Mouse (Mus musculus): ENCODE measurements around the gene Gm49601.
A peak's percentile ranks its signal among the peaks of the same experiment; 100 is the strongest.

Gene Gm49601

DNA sequence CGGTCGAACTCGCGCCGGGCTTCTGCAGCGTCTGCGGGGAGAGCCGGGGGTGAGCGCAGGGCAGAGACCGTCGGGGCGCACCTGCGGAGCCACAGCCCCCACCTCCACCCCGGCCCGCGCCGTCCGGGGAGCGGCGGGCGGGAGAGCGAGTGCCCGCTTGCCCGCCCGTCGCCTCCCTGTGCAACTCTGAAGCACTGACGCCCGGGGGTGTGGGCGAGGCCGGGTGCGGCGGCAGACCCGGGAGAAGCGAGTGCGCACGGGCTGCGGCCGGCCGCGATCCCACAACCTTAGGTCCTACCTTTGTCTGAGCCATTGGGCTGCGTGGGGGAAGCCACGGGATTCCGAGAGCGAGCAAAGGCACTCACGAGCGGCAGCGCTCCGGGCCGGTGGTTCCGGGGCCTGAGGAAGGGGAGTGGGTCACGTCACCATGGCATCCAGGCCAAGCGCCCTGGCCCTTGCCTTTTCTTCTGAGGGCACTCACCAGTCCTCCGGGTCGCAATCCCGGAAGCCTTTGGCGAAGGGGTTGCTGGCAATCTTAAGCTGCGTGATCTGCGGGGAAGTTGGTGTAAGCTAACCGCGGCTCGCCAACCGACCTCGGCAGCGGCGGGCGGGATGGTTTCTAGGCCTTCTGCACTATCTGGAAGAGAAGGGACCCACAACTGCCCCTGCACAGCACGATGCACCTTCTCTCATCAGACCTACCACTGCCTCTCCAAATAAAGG, 43.6 kb downstream of the Gm49601 start:
- DNase-seq (ENCODE audit: low read depth) = no peak

DNA sequence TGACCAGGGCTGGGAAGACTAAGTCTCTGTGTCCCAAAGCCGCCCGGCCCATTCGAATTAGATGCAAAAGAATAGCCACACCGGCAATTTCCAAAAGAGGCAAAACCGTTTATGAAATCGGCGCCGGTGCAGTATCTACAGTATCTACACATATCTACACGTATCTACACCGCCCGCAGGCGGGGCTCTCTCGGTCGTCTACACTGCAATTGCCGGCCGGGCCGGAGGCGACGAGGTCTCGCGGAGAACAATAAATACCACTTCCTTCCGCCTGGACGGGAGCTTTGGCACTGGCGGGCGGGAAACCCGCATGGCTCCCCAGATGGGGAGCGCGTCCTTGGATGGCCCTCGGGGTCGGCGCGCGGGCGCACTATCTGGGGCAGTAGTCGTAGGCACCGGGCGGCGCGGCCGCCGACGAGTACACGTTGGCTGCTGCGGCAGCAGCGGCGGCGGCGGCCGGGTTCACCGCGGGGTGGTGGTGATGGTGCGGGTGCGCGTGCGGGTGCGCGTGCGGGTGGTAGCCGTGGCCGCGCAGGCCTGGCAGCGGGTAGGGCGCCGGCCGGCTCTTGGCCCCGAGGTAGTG, 44.5 kb downstream of the Gm49601 start:
- no peak for DNase-seq (ENCODE audit: low read depth)

DNA sequence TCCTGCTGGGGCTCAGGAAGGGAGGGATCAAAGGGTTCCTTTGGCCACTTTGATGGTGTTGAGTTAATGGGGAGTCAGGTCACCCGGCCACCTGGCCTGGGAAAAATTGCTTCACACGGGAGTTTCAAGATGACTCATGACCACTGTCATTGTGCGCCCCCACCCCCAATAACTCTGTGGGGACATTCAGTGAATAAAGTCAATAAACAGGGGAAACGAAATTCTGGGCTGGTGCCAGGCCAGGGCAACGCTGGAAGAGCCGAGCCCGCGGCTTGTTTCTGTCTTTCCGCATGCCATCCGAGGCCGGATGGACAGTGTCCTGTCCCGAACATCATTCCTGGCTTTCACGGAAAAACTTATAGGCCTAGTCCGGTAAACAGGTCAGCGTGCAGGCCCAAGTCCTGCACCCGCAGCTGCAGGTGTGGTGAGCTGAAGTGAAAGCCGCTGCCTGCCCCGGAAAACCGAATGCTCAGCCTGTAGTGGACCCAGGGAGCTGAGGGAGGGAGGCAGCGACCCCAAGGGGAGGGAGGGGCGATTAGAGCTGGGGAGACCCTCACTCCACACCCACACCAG, 45.1 kb downstream of the Gm49601 start:
- DNase-seq (ENCODE audit: low read depth) = no peak

DNA sequence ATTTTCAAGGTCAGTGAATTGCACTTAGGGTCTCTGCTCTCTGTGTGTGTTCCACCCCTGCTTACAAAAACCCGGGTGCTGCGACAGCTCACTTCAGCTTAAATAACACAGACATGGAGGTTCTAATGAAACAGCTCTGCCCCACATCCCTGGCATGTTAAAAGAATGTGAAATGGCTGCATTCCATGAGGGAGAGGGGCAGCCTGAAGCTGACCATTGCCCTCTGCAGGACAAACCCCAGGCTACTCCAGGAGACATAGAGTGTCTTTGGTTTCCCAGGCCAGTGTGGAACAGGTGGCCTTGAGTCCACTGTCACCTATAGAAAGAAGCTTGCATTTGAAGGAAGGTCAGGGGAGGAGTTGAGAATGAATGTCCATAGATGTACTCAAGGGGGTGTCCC, 45.8 kb downstream of the Gm49601 start:
- DNase-seq (ENCODE audit: low read depth) = no peak

DNA sequence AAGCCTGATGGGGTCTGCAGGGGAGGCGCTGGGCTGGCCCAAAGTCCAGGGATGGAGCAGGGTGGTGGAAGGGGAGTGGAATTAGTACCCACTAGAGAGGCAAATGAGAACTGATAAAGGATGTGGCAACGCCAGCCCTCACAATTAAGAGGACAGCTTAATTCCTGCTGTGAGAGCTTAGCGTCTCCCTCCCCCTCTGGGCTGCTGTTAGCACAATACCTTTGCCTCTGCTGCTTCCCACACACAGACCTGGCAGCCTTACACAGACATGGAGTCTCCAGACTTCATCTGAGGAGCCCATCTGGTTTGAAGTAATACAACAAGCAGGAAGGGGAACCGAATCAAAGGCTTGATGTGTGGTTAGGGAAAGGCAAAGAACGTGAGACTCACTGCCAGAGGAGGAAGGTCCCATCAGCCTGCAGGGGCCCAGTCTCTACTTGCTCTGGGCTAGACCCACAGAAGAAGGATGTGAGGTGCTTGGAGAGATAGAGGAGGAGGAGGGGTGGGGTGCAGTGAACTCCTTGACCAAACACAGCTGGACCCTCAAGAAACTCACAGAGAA, 48.5 kb downstream of the Gm49601 start:
- DNase-seq (ENCODE audit: low read depth) = peak; percentile 45

DNA sequence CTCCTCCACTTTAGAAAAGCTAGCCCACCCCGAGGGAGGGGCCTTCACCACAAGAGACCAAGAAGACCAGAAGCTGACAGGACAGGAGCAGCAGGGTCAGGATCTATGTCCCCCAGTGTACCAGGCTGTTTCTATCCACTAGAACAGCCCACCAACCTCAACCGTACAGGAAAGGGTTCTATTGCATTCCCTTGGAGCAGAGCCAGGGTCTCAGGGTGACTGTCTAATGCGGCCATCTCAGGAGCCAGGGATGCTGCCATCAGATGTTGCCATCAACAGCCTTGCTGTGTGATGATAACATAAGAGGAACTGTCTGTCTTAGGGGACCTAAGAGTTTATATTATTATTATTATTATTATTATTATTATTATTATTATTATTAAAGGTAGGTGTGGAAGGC, 49.2 kb downstream of the Gm49601 start:
- DNase-seq (ENCODE audit: low read depth) = no peak

DNA sequence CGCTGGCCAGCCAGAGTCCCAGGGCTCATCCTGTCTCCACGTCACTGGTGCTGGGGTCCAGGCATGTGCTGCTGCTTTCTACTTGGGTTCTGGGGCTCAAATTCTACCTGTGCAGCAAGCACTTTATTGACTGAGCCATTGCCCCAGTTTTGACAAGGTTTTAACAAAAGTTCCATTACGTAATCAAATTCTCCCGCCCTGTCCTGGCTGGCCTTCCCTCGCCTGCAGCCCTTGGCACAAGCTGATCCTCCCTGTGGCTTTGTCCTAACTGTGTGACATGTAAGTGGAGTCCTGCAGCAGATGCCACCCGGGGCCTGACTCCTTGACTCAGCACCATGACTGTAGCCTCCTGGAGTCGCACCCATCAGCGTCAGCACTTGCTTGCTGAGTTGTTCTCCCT, 52.0 kb downstream of the Gm49601 start:
- no peak for DNase-seq (ENCODE audit: low read depth)

Measured in NIH3T3 (cell line).